Mouse (Mus musculus): ENCODE results near the gene Lamc1. TPM values are rescaled to one million over a fixed set of nuclear protein-coding genes. Genes with fewer than 3 reads are reported as not detected.
"Not testable (repeated sequence)": the region's sequence is repeated elsewhere in the genome, so short reads cannot be mapped to it uniquely, and the experiment has no call there.

The Lamc1 gene
- total RNA-seq, 2 experiments from 2014 or later, result 163 to 189 TPM

DNA sequence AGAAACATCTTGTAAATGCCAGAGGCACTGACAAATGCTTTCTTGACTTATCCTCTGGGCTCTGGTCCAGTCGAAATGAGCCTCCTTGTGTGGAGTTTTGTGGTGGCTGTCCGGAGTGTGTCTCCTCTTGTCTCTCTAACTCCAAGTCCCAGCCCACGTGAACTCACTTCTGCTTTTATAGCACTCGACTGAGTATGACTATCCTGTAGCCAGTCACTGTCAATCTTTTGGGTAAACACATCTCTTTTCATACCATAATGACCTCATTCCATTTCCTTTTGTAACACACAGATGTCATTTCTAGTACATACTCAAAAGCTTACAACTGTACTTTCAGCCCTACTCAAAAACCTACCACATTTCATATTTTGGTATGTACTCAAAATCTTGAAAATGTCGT, 33.1 kb downstream of the Lamc1 start:
- not testable (repeated sequence) for DNase-seq

DNA sequence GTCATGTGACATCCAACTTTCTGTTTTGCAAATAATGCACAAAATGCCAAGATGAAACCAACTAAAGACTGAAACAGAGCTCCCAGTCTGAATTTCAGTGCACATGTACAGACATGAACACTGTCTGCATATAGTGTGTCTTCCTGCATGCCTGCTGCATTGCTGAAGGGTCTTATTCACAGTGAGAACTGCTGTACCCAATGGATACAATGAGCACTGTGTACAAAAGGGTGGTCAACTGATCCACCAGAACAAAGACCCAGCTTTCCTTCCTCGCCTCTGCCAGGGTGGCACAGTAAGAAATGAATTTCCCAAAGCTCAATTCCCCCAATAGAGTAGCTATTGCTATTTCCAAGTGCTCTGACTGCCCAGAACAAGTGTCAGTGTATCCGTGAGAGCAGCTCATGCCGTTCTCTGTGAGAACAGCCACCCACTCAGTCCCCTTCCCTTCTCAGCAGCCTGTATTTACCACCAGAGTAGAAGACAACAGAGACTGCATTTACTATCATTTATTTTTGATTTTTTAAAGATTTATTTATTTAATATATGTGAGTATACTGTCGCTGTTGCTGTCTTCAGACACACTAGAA, 34.7 kb downstream of the Lamc1 start:
- not testable (repeated sequence) for DNase-seq

DNA sequence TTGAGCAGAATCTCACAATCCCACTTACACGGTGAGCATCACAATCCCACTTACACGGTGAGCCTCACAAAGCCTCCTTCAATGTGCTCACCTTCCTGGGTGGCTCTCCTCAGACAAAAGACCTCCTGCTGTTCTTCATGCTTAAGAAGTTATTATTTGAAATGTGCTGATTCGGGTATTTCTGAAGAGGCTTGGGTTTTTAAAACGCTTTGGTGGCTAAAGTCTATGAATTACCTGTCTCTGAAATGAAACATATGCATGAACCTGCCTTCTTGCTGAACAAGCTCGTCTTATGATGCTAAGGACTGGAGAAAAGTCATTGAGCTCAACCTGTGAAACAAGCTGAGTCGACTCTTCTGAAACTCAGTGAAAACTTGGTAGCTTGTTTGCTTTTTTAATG, 36.6 kb downstream of the Lamc1 start:
- DNase-seq, result no peak

DNA sequence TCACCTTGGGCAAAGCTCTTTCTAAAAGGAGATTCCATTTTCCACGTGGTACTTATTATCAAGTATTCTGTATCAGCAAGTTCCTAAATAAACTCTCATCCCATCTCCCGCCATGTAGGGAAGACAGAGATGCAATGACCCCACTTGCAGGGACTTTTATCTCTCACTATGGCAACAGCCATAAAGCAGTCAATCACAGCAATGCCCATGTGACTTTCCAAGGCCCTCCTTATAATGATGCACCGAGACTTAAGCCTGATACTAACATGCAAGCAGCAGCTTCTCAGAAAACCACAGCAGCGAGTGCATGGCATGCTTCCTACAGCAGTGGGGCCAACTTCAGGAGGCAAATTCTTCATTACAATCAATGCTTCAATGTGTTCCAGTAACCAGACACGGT, 39.7 kb downstream of the Lamc1 start:
- no peak for DNase-seq

DNA sequence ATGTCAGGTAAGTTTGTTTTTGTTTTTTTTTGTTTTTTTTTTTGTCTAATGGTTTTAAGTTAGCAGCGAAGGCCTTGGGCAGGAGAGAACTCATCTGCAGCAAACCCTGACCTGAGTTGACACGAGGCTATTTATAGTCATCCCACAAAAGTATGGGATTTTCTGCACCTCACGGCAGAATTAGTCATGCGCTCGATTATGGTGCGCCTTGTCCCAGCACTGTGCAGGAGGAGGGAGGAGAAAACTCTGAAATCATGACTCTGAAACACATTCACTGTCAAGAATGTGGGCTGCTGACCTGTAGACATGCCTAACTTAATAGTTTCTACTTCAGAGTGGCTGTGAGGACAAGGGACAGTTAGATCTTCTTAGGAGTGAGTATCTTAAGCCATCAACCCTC, 40.4 kb downstream of the Lamc1 start:
- DNase-seq, result peak; percentile 32

DNA sequence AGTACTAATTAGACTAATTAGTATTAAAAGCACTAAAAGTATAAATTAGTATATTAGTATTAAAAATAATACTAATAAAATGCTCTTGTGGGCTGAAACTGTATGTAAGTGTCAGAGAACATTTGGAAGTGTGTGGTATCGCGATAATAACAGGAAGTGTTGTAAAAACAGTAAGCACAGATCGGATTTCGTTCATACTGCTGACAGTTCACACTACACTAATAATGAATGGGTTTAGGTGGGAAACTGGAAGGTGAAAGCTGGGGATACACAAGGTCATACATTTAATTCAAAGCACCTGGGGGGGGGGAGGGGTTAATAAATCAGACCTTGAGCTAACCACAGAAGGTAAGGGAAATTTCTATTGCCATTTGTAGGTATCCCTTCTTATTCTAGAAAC, 41.2 kb downstream of the Lamc1 start:
- no peak for DNase-seq

DNA sequence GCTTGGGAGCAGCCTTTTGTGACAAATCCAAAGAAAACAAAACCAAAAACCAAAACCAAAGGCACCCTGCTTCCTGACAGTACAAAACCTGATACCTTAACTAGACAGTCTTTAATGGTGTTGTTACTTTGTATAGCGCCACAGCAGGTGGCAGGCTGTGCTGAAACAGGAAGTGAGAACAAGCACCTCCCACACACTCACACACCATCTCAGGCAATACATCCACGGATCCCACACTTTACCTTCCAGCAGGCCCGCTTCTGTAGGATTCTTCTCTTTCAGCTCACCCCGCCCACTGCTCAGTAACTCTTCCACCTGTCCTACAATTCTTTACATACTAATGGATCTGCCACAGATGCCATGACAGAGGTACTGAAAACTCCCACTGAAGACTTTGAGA, 44.6 kb downstream of the Lamc1 start:
- DNase-seq, result no peak

DNA sequence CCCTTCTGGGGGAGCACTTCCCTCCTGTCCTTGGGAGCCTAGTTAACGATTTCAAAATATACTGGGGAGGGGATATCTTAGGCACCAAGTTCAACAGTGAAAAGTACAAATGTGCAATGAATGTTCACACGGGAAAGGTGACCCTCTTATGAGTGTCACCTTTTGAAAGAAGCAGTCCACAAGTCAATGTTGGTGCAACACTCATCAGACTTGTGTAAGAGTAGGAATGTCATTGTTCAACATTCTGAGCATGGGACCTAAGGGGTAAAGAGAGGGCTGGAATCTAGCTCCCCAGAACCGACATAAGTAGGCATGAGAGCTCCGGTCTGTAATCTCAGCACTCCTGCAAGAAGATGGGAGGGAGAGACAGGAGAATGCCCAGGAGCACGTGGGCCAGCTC, 45.1 kb downstream of the Lamc1 start:
- no peak for DNase-seq

DNA sequence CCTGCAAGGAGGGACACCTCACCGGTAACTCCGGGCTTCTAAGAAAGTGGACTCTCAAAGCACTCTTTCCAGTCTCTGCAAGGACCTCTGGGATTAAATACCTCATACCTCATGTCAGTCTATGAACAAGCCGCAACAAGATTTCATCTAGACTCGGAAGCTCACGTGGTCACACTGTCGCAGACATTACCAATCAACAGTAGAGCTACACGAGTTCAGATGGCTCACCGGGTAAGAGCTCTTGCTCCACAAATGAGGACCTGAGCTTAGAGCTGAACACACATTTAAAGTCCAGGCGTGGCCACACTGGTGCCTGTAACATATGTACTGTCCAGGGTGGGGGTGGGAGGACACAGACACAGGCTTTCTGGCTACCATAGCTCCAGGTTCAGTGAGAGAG, 46.4 kb downstream of the Lamc1 start:
- no peak for DNase-seq

DNA sequence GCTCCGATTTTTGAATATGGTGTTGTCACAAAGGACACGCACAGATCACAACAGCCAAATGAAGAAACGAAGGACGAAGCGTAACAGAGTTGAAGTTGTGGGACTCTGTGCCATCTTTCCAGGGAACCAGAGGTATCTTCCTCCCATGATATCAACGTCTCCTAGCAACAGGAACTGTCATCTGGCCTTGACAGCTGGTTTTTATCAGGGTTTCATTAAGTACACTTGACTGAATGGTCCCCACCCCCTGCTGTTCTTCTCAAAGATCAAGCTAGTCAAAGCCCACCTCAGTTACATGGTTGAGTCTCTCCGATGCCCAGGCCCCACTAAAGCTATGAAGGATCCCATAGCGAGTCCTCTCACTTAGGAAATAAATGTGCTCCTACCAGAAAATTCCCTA, 47.4 kb downstream of the Lamc1 start:
- no peak for DNase-seq

DNA sequence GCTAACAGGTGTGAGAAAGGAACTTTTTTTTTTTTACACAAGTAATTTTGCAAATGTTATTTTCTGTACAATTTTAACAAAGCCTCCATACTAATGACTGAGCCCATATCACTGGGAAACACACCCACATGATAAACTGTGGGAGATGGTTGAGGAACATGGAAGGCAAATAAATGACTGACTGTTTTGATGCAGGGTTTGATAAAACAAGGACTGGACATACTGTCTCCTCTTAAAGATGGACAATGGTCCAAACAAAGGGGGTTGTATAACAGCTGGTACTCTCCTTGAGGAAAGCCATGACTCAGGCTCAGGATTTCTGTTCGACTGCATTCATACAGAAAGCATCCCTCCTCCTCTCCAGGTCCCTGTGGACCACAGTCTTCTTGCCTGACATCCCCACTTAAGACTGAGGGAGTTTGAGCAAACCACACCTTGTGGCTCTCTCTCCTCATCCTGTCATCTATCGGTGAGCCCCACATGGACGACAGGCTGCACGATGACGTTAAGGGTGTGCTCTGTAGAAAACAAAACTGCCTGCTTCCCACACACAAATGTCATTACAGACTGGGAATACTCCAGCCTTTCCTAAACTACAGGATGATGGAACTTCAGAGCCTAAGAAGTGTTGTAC, 50.1 kb downstream of the Lamc1 start:
- DNase-seq, result no peak

DNA sequence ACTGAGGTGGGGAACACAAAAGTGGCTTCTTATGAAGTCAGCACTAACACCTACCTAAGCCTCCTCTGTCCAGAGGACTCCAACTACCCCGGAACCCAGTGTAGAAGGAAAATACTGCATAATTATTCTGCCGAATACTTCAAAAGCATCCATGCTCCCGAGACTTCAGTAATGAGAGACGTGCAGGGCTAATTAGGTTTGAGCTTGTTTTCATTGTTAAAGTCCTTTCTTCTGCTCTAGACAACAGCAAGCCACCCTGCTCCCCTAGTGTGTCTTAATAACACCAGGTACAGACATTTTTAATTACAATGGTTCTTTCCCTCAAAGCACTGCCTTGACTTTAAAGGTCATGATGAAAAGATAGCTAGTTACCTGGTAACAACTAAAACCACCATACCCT, 51.1 kb downstream of the Lamc1 start:
- DNase-seq, result no peak

DNA sequence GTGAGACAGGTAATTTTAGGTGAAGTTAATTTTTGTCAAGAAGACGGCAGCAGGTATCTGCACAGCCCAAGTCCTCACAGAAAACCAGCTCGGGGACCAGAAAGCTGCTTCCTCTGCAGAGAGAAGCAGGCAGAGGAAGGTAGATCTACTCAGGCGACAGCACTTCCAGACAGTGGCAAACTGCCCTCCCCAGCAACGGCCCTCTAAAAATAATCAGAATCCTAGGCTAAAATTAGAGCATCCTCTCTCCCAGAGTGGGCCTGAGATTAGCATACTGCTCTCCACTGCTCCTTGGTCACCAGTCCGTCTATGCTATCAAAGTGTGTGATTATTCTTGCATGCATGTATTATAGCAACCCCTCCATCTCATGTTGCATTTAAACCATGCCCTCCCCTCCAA, 52.2 kb downstream of the Lamc1 start:
- DNase-seq, result no peak

DNA sequence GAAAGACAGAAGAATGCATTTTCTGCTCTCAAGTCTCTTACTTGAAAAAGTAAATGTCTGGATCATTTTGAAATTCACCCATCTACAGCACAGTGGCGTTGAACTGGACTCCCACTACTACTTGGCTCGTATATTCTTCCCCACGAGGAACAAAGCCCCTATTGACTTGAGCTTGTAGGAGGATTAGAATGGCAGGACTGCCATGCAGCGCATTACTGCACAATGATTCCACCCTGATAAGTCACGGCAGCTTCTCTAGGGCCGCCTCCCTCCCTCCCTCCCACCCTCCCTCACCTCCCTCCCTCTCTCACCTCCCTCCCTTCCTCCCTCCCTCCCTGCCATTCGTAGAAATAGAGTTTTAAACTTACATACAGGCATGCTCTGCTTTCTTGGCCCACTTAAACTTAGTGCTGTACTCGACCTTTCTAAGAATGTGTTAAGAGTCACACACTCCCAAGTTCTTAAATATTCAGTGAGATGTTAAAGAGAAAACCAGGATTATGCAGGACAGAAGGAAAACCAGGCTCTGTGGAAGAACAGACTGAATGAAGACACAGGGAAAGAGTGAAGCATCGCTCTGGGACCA, 54.5 kb downstream of the Lamc1 start:
- DNase-seq, result no peak

DNA sequence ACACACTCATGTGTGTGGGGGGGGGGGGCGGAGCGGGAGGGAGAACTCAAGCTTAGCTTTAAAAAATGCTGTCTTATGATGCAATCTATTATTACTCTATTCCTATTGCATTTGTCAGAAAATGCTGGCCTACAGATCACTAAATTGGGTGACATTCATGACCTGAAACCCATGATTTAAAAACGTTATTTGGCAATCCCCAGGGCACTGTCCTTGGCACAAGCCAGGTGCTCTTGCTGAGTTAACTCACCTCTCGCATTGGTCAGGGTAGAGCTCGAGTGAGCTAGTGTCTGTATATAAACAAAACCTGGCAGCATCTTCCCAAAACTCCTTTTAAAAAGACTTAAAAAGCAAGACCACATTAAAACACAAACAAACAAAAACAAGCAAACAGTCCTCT, 57.1 kb downstream of the Lamc1 start:
- peak; percentile 40 for DNase-seq

DNA sequence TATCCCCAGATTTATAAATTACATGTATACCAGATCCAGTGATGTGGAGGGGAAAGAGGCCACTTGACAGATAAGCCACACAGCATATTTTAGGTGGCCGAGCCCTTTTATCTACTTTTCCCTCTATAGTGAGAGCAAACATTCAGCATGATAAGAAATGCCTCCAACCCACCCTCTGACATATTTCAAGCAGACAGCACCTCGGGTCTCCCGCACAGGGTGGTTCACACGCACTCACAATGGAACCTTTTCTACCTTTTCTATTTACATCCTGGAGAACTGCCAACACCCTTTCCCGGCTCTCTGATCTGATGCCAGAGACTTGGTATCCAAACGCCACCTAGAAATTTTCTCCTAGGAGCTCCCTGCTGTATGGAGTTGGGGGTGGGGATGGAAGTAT, 58.0 kb downstream of the Lamc1 start:
- DNase-seq, result peak; percentile 29

DNA sequence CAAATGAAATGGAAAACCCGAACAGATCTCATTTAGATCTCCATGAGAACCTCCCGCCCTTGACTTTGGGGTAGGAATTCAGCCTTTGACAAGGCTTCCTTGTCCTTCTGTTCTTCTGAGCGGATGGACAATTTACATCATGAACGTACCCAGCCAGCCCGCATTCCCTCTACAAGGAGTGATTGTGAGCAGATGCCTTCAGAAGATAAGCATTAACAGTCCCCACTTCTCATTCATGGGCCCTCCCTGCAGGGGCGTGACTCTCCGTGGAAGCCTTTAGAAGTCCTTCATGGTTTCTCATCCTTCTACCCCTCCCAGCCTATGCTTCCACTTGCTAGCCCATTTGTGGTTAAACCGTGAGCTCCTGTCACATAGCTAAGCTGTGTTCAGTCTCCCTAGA, 58.9 kb downstream of the Lamc1 start:
- no peak for DNase-seq

DNA sequence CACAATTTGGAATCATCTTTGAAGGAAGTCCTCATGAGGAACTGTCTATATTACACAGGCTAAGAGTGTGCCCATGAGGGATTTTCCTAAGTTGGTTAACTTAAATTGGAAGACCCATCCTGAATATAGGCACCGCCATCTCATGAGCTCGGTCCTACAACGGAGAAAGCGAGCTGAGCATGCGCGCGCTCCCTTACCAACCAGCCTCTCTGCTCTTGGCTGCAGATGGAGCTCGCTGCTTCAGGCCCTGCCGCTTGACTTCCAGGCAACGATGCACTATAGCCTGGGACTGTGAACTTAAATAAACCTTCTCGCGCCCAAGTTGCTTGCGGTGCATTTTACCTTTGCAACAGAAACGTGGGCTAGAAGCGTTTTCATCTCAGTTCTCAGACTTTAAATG, 61.8 kb downstream of the Lamc1 start:
- no peak for DNase-seq

DNA sequence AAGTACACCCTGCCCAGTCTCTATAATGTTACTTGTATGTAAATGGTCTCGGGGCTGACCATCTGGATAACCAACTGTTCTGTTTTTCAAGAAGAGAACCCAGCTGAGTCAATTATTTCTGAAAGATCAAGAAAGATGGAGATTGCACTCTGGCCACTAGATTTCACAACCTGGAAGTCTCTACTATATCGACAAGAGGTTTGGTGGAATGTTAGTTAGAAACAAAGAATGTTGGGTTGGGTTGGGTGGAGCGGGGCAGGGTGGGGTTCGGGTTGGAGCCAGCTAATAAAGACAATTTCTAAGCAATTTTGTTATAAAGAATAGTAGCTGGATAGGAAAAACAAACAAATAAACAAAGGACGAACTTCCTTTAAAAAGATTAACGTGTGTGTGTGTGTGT, 62.9 kb downstream of the Lamc1 start:
- no peak for DNase-seq

DNA sequence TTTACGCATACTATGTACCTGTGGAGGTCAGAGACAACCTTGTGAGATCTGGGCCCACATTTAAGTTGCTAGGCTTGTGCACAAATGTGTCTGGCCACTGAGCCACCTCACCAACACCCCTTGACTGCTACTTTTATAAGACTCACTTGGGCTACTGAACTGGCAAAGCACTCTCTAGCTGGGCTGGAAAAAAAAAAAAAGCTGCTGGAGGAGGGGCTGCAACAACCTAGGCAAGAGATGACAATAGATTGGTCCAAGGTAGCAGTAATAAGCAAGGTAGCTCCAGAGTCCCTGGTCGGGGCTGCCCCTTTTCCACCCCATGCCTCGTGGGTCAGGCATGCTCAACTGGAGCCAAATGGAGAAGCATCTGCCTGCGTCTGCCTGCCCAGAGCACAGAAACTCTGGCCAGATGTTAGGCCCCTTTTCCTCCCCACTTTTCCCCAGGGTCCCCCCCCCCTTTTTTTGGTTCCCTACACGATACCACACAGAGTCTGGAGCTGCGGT, 63.7 kb downstream of the Lamc1 start:
- DNase-seq, result no peak

DNA sequence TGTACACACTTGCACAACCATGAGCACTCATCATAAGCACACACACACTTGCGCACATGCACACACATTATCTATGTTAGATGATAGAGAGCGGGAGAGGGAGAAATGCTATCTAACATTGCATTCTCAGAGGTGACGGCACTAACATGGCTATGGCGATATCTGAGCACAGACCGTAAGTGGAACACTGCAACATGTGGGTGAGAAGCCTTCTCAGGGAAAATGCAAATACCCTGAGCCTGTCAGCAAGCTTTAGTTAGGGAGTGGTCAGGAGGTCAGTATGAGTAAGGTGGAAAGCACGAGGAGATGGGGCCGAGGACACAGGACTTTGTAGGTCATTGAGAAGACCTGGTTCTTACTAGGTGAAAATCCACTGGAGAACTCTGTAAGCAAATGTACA, 64.3 kb downstream of the Lamc1 start:
- no peak for DNase-seq

DNA sequence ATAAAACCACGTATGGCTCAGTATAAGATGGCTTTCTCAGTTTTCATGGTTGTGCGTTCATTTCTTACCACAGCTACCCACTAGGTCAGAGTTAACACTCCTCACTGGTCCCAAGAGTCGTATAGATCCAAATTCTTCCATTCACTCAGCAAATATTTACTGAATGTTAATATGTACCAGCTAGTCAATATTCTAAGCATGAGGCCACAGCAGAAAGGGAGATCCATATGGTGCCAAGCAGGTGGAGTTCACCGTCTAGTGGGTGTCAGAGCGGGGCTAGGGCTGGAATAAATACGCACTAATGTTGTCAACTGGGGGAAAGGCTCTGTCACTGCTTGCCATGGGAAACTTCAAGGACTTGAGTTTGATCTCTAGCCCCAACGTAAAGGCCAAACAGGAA, 64.9 kb downstream of the Lamc1 start:
- no peak for DNase-seq

DNA sequence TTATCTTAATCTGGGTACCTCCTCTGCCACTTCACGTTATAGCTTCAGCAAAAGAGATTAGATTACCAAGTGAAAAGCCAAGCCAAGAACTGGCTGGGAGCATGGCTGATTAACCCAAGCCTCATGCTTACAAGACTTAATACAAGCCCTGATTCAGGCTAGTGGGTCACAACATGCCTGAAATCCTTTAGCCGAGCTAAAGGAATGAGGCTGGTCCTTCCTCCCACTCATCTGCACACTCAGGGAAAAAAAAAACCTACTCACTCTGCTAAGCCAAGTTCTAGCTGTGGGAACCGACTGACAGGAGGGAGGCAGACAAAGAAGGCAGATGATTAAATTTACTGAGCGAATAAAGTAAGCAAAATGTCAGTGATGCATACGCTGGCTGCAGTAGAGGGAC, 65.7 kb downstream of the Lamc1 start:
- DNase-seq, result no peak

DNA sequence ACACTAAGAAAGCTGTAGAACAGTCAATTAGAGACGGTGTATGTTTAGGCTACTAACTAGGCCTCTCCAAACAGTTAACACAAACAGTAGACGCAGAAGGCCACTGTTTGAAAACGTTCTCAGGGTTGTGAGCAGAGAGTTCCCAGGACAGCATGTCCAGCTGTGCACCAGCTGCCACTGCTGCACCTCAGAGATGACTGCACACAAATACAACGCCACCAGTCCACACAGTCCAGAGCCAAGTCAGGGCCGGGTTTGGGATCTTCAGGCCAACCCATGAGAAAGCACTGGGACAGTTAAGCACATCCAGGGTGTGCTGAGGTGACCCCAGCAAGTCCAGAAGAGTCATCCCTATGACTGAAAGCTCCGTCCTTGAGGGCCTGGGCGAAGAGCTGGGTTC, 67.0 kb downstream of the Lamc1 start:
- peak; percentile 18 for DNase-seq

Measured in adrenal gland, postnatal 10 days (tissue).